Mouse (Mus musculus) bone marrow macrophage, adult 2 months (primary cell): Measurements from ENCODE around the gene Saysd1.

Source experiments
- CTCF ChIP-seq: IDR thresholded peaks from 2 replicates; pipeline ENCODE4 v1.5.1; 2012; ENCODE audit warnings: low read depth, mild to moderate bottlenecking, low read length, moderate library complexity
- POLR2A ChIP-seq: IDR thresholded peaks from 2 replicates; pipeline ENCODE4 v1.6.1; 2012; ENCODE audit warnings: mild to moderate bottlenecking, low read depth, low read length, borderline replicate concordance

GRCm38 (mm10) chr14:20081937-20082533, 56.3 kb downstream of the Saysd1 start:
- no peak for TF ChIP-seq CTCF
- TF ChIP-seq POLR2A = no peak
